Mouse (Mus musculus): Measurements from ENCODE around the gene Tnk2. TPM values are rescaled to one million over a fixed set of nuclear protein-coding genes. Genes with fewer than 3 reads are reported as not detected.

Tnk2 gene
- polyA plus RNA-seq, 1 experiment from 2014 or later, result 7.3 TPM

- Histone ChIP-seq H3K9me3 (ENCODE audit: control insufficient read depth, low read length) (no peaks in the 10 kb centered on the region), H3K36me3 (ENCODE audit: control insufficient read depth, insufficient read depth, low read length) (peaks cover 61% of the 10 kb centered on the region), H3K9ac (ENCODE audit: low read length) (no peak overlapping the region), H3K27me3 (ENCODE audit: control insufficient read depth, insufficient read depth, low read length) (no peaks in the 10 kb centered on the region), H3K4me2 (ENCODE audit: low read length) (no peak overlapping the region), H3K4me1 (ENCODE audit: control insufficient read depth in 2 of 2, insufficient read depth in 2 of 2, low read length in 2 of 2) (peaks cover 2 to 16% of the 10 kb centered on the region in 2 experiments), H3K27ac (replicated peaks in 1 of 2; ENCODE audit: control insufficient read depth in 1 of 2, insufficient read depth in 1 of 2, low read depth in 2 of 2, low read length in 2 of 2) (no peak overlapping the region), H3K4me3 (ENCODE audit: control insufficient read depth in 1 of 2, insufficient read depth in 1 of 2, low read depth in 1 of 2, low read length in 2 of 2) (no peak overlapping the region)
- no peak for ATAC-seq (ENCODE audit: insufficient number of reproducible peaks, insufficient read depth, low FRiP score, low read depth)
- WGBS, result 44% methylated on average over 4 of the region's 4 CpGs
These were observed 29.6 kb upstream of the Tnk2 start for GRCm38 (mm10) chr16:32614047-32614446.

GRCm38 (mm10) chr16:32618946-32619345 lies 24.7 kb upstream of the Tnk2 start:
- Histone ChIP-seq H3K9me3 (ENCODE audit: control insufficient read depth, low read length) (no peaks in the 10 kb centered on the region), H3K4me3 (ENCODE audit: control insufficient read depth in 1 of 2, insufficient read depth in 1 of 2, low read depth in 1 of 2, low read length in 2 of 2) (no peak overlapping the region), H3K27me3 (ENCODE audit: control insufficient read depth, insufficient read depth, low read length) (no peaks in the 10 kb centered on the region), H3K36me3 (ENCODE audit: control insufficient read depth, insufficient read depth, low read length) (peaks cover 95% of the 10 kb centered on the region), H3K4me2 (ENCODE audit: low read length) (no peak overlapping the region), H3K27ac (replicated peaks in 1 of 2; ENCODE audit: control insufficient read depth in 1 of 2, insufficient read depth in 1 of 2, low read depth in 2 of 2, low read length in 2 of 2) (no peak overlapping the region), H3K4me1 (ENCODE audit: control insufficient read depth in 2 of 2, insufficient read depth in 2 of 2, low read length in 2 of 2) (no peaks in the 10 kb centered on the region), H3K9ac (ENCODE audit: low read length) (no peak overlapping the region)
- no peak for ATAC-seq (ENCODE audit: insufficient number of reproducible peaks, insufficient read depth, low FRiP score, low read depth)
- WGBS, result 96% methylated on average over 1 of the region's 1 CpGs

GRCm38 (mm10) chr16:32628140-32628539 lies 15.5 kb upstream of the Tnk2 start:
- H3K4me3 ChIP-seq (ENCODE audit: control insufficient read depth in 1 of 2, insufficient read depth in 1 of 2, low read depth in 1 of 2, low read length in 2 of 2), result no peak overlapping the region
- no peak for ATAC-seq (ENCODE audit: insufficient number of reproducible peaks, insufficient read depth, low FRiP score, low read depth)
- WGBS, result 90% methylated on average over 8 of the region's 8 CpGs
- no peaks in the 10 kb centered on the region for H3K4me1 ChIP-seq (ENCODE audit: control insufficient read depth in 2 of 2, insufficient read depth in 2 of 2, low read length in 2 of 2)
- H3K4me2 ChIP-seq (ENCODE audit: low read length), result no peak overlapping the region
- no peak overlapping the region for H3K9ac ChIP-seq (ENCODE audit: low read length)
- peaks cover 98% of the 10 kb centered on the region for H3K36me3 ChIP-seq (ENCODE audit: control insufficient read depth, insufficient read depth, low read length)
- H3K27ac ChIP-seq (replicated peaks in 1 of 2; ENCODE audit: control insufficient read depth in 1 of 2, insufficient read depth in 1 of 2, low read depth in 2 of 2, low read length in 2 of 2), result no peak overlapping the region
- no peaks in the 10 kb centered on the region for H3K9me3 ChIP-seq (ENCODE audit: control insufficient read depth, low read length)
- no peaks in the 10 kb centered on the region for H3K27me3 ChIP-seq (ENCODE audit: control insufficient read depth, insufficient read depth, low read length)

GRCm38 (mm10) chr16:32632328-32632824 lies 11.3 kb upstream of the Tnk2 start:
- Histone ChIP-seq H3K9ac (ENCODE audit: low read length) (no peak overlapping the region), H3K4me1 (ENCODE audit: control insufficient read depth in 2 of 2, insufficient read depth in 2 of 2, low read length in 2 of 2) (no peaks in the 10 kb centered on the region), H3K4me3 (ENCODE audit: control insufficient read depth in 1 of 2, insufficient read depth in 1 of 2, low read depth in 1 of 2, low read length in 2 of 2) (no peak overlapping the region), H3K27ac (replicated peaks in 1 of 2; ENCODE audit: control insufficient read depth in 1 of 2, insufficient read depth in 1 of 2, low read depth in 2 of 2, low read length in 2 of 2) (no peak overlapping the region), H3K36me3 (ENCODE audit: control insufficient read depth, insufficient read depth, low read length) (peaks cover 57% of the 10 kb centered on the region), H3K4me2 (ENCODE audit: low read length) (no peak overlapping the region), H3K9me3 (ENCODE audit: control insufficient read depth, low read length) (no peaks in the 10 kb centered on the region), H3K27me3 (ENCODE audit: control insufficient read depth, insufficient read depth, low read length) (no peaks in the 10 kb centered on the region)
- 86% methylated on average over 4 of the region's 4 CpGs for WGBS
- ATAC-seq (ENCODE audit: insufficient number of reproducible peaks, insufficient read depth, low FRiP score, low read depth), result no peak

- Histone ChIP-seq H3K4me2 (ENCODE audit: low read length) (no peak overlapping the region), H3K27ac (replicated peaks in 1 of 2; ENCODE audit: control insufficient read depth in 1 of 2, insufficient read depth in 1 of 2, low read depth in 2 of 2, low read length in 2 of 2) (no peak overlapping the region), H3K9me3 (ENCODE audit: control insufficient read depth, low read length) (no peaks in the 10 kb centered on the region), H3K36me3 (ENCODE audit: control insufficient read depth, insufficient read depth, low read length) (peaks cover 45% of the 10 kb centered on the region), H3K9ac (ENCODE audit: low read length) (no peak overlapping the region), H3K4me3 (ENCODE audit: control insufficient read depth in 1 of 2, insufficient read depth in 1 of 2, low read depth in 1 of 2, low read length in 2 of 2) (no peak overlapping the region), H3K4me1 (ENCODE audit: control insufficient read depth in 2 of 2, insufficient read depth in 2 of 2, low read length in 2 of 2) (peaks cover 0 to 3% of the 10 kb centered on the region in 2 experiments; a peak in 1 of 4 replicates), H3K27me3 (ENCODE audit: control insufficient read depth, insufficient read depth, low read length) (no peaks in the 10 kb centered on the region)
- ATAC-seq (ENCODE audit: insufficient number of reproducible peaks, insufficient read depth, low FRiP score, low read depth), result no peak
- WGBS, result 89% methylated on average over 4 of the region's 4 CpGs
These were observed 10.1 kb upstream of the Tnk2 start for GRCm38 (mm10) chr16:32633486-32634012.

GRCm38 (mm10) chr16:32634183-32634582 lies 9.5 kb upstream of the Tnk2 start:
- no peak overlapping the region for H3K4me3 ChIP-seq (ENCODE audit: control insufficient read depth in 1 of 2, insufficient read depth in 1 of 2, low read depth in 1 of 2, low read length in 2 of 2)
- WGBS, result 86% methylated on average over 5 of the region's 5 CpGs
- no peaks in the 10 kb centered on the region for H3K9me3 ChIP-seq (ENCODE audit: control insufficient read depth, low read length)
- no peak for ATAC-seq (ENCODE audit: insufficient number of reproducible peaks, insufficient read depth, low FRiP score, low read depth)
- H3K27ac ChIP-seq (replicated peaks in 1 of 2; ENCODE audit: control insufficient read depth in 1 of 2, insufficient read depth in 1 of 2, low read depth in 2 of 2, low read length in 2 of 2), result no peak overlapping the region
- H3K4me1 ChIP-seq (ENCODE audit: control insufficient read depth in 2 of 2, insufficient read depth in 2 of 2, low read length in 2 of 2), result peaks cover 0 to 3% of the 10 kb centered on the region in 2 experiments; a peak in 1 of 4 replicates
- no peak overlapping the region for H3K4me2 ChIP-seq (ENCODE audit: low read length)
- H3K27me3 ChIP-seq (ENCODE audit: control insufficient read depth, insufficient read depth, low read length), result no peaks in the 10 kb centered on the region
- H3K36me3 ChIP-seq (ENCODE audit: control insufficient read depth, insufficient read depth, low read length), result peaks cover 39% of the 10 kb centered on the region
- no peak overlapping the region for H3K9ac ChIP-seq (ENCODE audit: low read length)

- no peak overlapping the region for H3K4me3 ChIP-seq (ENCODE audit: control insufficient read depth in 1 of 2, insufficient read depth in 1 of 2, low read depth in 1 of 2, low read length in 2 of 2)
- no peaks in the 10 kb centered on the region for H3K9me3 ChIP-seq (ENCODE audit: control insufficient read depth, low read length)
- H3K27ac ChIP-seq (replicated peaks in 1 of 2; ENCODE audit: control insufficient read depth in 1 of 2, insufficient read depth in 1 of 2, low read depth in 2 of 2, low read length in 2 of 2), result no peak overlapping the region
- 77% methylated on average over 3 of the region's 3 CpGs for WGBS
- H3K4me1 ChIP-seq (ENCODE audit: control insufficient read depth in 2 of 2, insufficient read depth in 2 of 2, low read length in 2 of 2), result peaks cover 3% of the 10 kb centered on the region in 2 experiments; a peak in 2 of 4 replicates
- peaks cover 28% of the 10 kb centered on the region for H3K36me3 ChIP-seq (ENCODE audit: control insufficient read depth, insufficient read depth, low read length)
- no peak for ATAC-seq (ENCODE audit: insufficient number of reproducible peaks, insufficient read depth, low FRiP score, low read depth)
- H3K27me3 ChIP-seq (ENCODE audit: control insufficient read depth, insufficient read depth, low read length), result no peaks in the 10 kb centered on the region
- H3K4me2 ChIP-seq (ENCODE audit: low read length), result no peak overlapping the region
- H3K9ac ChIP-seq (ENCODE audit: low read length), result no peak overlapping the region
These were observed 8.4 kb upstream of the Tnk2 start for GRCm38 (mm10) chr16:32635314-32635713.

- WGBS, result 87% methylated on average over 3 of the region's 3 CpGs
- ATAC-seq (ENCODE audit: insufficient number of reproducible peaks, insufficient read depth, low FRiP score, low read depth), result no peak
These were observed 7.3 kb upstream of the Tnk2 start for GRCm38 (mm10) chr16:32636331-32636730.

More at GRCm38 (mm10) chr16:32636331-32636730, 7.3 kb upstream of the Tnk2 start:
- Histone ChIP-seq H3K36me3 (ENCODE audit: control insufficient read depth, insufficient read depth, low read length) (peaks cover 17% of the 10 kb centered on the region), H3K9me3 (ENCODE audit: control insufficient read depth, low read length) (no peaks in the 10 kb centered on the region), H3K27me3 (ENCODE audit: control insufficient read depth, insufficient read depth, low read length) (no peaks in the 10 kb centered on the region), H3K27ac (replicated peaks in 1 of 2; ENCODE audit: control insufficient read depth in 1 of 2, insufficient read depth in 1 of 2, low read depth in 2 of 2, low read length in 2 of 2) (no peak overlapping the region), H3K4me3 (ENCODE audit: control insufficient read depth in 1 of 2, insufficient read depth in 1 of 2, low read depth in 1 of 2, low read length in 2 of 2) (no peak overlapping the region), H3K4me2 (ENCODE audit: low read length) (no peak overlapping the region), H3K9ac (ENCODE audit: low read length) (no peak overlapping the region), H3K4me1 (ENCODE audit: control insufficient read depth in 2 of 2, insufficient read depth in 2 of 2, low read length in 2 of 2) (peaks cover 3% of the 10 kb centered on the region in 2 experiments; a peak in 3 of 4 replicates)
